Mouse (Mus musculus) hindbrain, embryonic 10.5 days (tissue): Measurements from ENCODE around the gene Zranb1. TPM values are rescaled to one million over a fixed set of nuclear protein-coding genes. Genes with fewer than 3 reads are reported as not detected.

Experiments
- DNase-seq: peaks from one replicate; pipeline ENCODE4 v3.0.0-alpha.2; 2017; ENCODE audit warnings: low spot score
- H3K27ac ChIP-seq: fragments of 300-500 bp; sonication (generic); 2 replicates; pipeline ENCODE4 v1.5.1; 2016; ENCODE audit warnings: mild to moderate bottlenecking, moderate library complexity
- H3K27me3 ChIP-seq: fragments of 300-500 bp; sonication (generic); 2 replicates; pipeline ENCODE4 v1.6.1; 2016; ENCODE audit warnings: mild to moderate bottlenecking; ENCODE audit not compliant: poor library complexity, insufficient read depth, severe bottlenecking
- H3K36me3 ChIP-seq: fragments of 300-500 bp; sonication (generic); 2 replicates; pipeline ENCODE4 v1.6.1; 2016; ENCODE audit warnings: mild to moderate bottlenecking, moderate library complexity
- H3K4me1 ChIP-seq: fragments of 300-500 bp; sonication (generic); replicated peaks from 2 replicates; pipeline ENCODE4 v1.6.1; 2016; ENCODE audit warnings: mild to moderate bottlenecking
- H3K4me3 ChIP-seq: fragments of 300-500 bp; sonication (generic); 2 replicates; pipeline ENCODE4 v1.5.1; 2016; ENCODE audit warnings: mild to moderate bottlenecking, moderate library complexity
- H3K9me3 ChIP-seq: fragments of 300-500 bp; sonication (generic); 2 replicates; pipeline ENCODE4 v1.6.1; 2016; ENCODE audit warnings: mild to moderate bottlenecking, moderate library complexity
- WGBS: fragments of 180-500 bp; shearing (Covaris S2); methylation state at CpG from one replicate; pipeline ENCODE4 v1.1.7; 2016; 5-methylcytosine and 5-hydroxymethylcytosine counted together
- polyA plus RNA-seq: library from polyadenylated mRNA; unstranded; fragments of >200 nt; fragmentation: Nextera tagmentation; extraction: Ambion mirVana; gene quantifications from 2 replicates; pipeline ENCODE4 v1.2.1, GENCODE M21; 2016

The Zranb1 gene
- polyA plus RNA-seq, 1 experiment from 2014 or later = 9.1 TPM

DNA sequence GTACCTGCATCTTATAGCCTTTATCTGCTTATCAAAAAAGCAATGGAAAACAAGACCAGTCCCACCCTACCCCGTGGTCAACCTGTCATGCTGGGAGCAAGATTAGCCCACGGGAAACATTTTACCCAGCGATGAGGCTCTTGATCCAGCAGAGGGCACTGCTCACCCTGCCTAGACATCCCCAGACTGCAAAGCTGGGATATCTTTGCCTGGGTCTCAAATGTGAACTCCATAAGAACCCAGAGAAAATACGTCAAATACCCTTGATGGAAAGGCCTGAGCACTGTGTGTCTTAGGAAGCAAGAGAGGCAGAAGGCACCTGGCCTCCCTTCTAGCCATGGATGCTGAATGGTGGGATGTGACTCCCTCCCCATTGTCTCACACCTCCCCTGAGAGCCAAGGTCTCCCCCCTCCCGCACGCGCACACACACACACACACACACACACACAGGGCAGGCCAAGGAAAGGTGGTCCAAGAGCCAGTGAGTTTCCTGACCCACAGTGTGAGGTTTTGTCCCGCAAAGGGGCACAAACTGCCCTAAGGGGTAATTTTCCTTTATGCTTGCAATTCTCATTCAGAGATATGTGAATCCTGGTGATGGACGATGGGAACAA, 101.8 kb downstream of the Zranb1 start:
- Histone ChIP-seq H3K27ac (peak overlapping the region; percentile 80), H3K9me3 (no peaks in the 10 kb centered on the region), H3K36me3 (peaks cover 22% of the 10 kb centered on the region; the same call in 1 of the 2 replicates), H3K4me1 (peaks cover 59% of the 10 kb centered on the region), H3K27me3 (no peaks in the 10 kb centered on the region), H3K4me3 (no peak overlapping the region)
- WGBS = 54% methylated on average over 9 of the region's 9 CpGs
- DNase-seq = peak; percentile 67

DNA sequence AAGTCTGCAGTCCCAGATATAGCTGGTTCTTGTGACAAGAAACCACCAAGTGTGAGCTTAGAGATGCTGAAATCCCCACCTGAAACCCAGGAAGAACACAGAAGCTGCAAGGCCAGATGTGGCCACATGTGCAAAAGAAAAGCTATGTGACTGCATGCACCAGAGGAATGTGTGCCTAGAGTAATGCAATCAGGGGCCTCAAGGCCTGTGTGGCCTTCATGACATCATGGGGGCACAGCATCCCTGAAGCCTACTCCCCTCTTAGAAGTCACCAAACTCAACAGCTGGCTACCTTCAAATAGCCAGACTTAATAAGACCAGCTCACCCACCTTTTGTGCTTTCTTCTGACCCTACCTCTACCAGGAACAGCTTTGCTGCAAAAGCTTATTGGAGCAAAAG, 105.0 kb downstream of the Zranb1 start:
- no peaks in the 10 kb centered on the region for H3K9me3 ChIP-seq
- peaks cover 6% of the 10 kb centered on the region; the same call in 1 of the 2 replicates for H3K36me3 ChIP-seq
- H3K27ac ChIP-seq = 0 out of 2 replicates have a peak overlapping the region, but pooled peaks have one; percentile 35
- no peak overlapping the region for H3K4me3 ChIP-seq
- H3K27me3 ChIP-seq = no peaks in the 10 kb centered on the region
- no peak for DNase-seq
- H3K4me1 ChIP-seq = peaks cover 82% of the 10 kb centered on the region

Other genes with a start within 250 kb of the Zranb1 start
- gene Fam53b, start 117.3 kb upstream of the Zranb1 start, polyA plus RNA-seq = 25.5 and 27.7 TPM in 2 replicates
- 76.6 and 80.1 TPM in 2 replicates for gene Eef1akmt2, start 78.5 kb upstream of the Zranb1 start, polyA plus RNA-seq
- 30.7 and 35.5 TPM in 2 replicates for gene Abraxas2, start 71.9 kb upstream of the Zranb1 start, polyA plus RNA-seq
- 87.4 and 92.5 TPM in 2 replicates for gene Fgfr2, start 192.2 kb downstream of the Zranb1 start, polyA plus RNA-seq
- 119 and 123 TPM in 2 replicates for gene Ctbp2, start 193.2 kb downstream of the Zranb1 start, polyA plus RNA-seq